Mouse (Mus musculus) MEL (cell line): ENCODE data around the gene Brd3os.

ENCODE experiments used
- CTCF ChIP-seq, 3 experiments: IDR thresholded peaks in 2 of 3; conservative IDR thresholded peaks in 1 of 3; 2 replicates each; pipeline ENCODE4 v1.5.1; 2011 to 2012; ENCODE audit warnings: low read length in 3 of 3, low read depth in 2 of 3, mild to moderate bottlenecking in 2 of 3, improper control_type of control experiment in 1 of 3, inconsistent platforms in 1 of 3, mixed read lengths in 1 of 3, moderate library complexity in 1 of 3; ENCODE audit not compliant: control insufficient read depth in 1 of 3, insufficient read depth in 1 of 3, poor library complexity in 1 of 3, severe bottlenecking in 1 of 3
- ETS1 ChIP-seq: IDR thresholded peaks from 2 replicates; pipeline ENCODE4 v1.6.1; 2012; ENCODE audit warnings: low read depth, mild to moderate bottlenecking, inconsistent platforms, low read length, improper control_type of control experiment, moderate library complexity
- HCFC1 ChIP-seq: IDR thresholded peaks from 2 replicates; pipeline ENCODE4 v1.6.1; 2012; ENCODE audit warnings: low read depth, mild to moderate bottlenecking, inconsistent platforms, low read length, improper control_type of control experiment, moderate library complexity
- JUND ChIP-seq: IDR thresholded peaks from 2 replicates; pipeline ENCODE4 v1.6.1; 2011; ENCODE audit warnings: low read depth, mild to moderate bottlenecking, improper control_type of control experiment, low read length
- MAFK ChIP-seq: IDR thresholded peaks from 2 replicates; pipeline ENCODE4 v1.6.1; 2011; ENCODE audit warnings: low read depth, mild to moderate bottlenecking, low read length, improper control_type of control experiment, borderline replicate concordance
- MAX ChIP-seq: IDR thresholded peaks from 2 replicates; pipeline ENCODE4 v1.6.1; 2011; ENCODE audit warnings: low read length, improper control_type of control experiment
- POLR2A ChIP-seq, 2 experiments: IDR thresholded peaks; 2 replicates each; pipeline ENCODE4 v1.6.1; 2011 to 2012; ENCODE audit warnings: low read length in 2 of 2, mild to moderate bottlenecking in 2 of 2, control low read depth in 1 of 2, improper control_type of control experiment in 1 of 2, low read depth in 1 of 2, moderate library complexity in 1 of 2; ENCODE audit not compliant: control insufficient read depth in 1 of 2, insufficient read depth in 1 of 2, poor library complexity in 1 of 2
- POLR2AphosphoS5 ChIP-seq: IDR thresholded peaks from 2 replicates; pipeline ENCODE4 v1.6.1; 2012; ENCODE audit warnings: low read depth, borderline replicate concordance, mild to moderate bottlenecking, inconsistent platforms, low read length, moderate library complexity, mixed read lengths
- TCF12 ChIP-seq: IDR thresholded peaks from 2 replicates; pipeline ENCODE4 v1.6.1; 2014; ENCODE audit warnings: low read depth, mild to moderate bottlenecking, inconsistent platforms, low read length, improper control_type of control experiment, moderate library complexity
- UBTF ChIP-seq: IDR thresholded peaks from 2 replicates; pipeline ENCODE4 v1.6.1; 2012; ENCODE audit warnings: low read depth, mild to moderate bottlenecking, inconsistent platforms, low read length, improper control_type of control experiment, moderate library complexity, borderline replicate concordance; ENCODE audit not compliant: insufficient read depth
- USF2 ChIP-seq, 2 experiments: IDR thresholded peaks; 2 replicates each; pipeline ENCODE4 v1.6.1; 2011 to 2012; ENCODE audit warnings: improper control_type of control experiment in 2 of 2, low read length in 2 of 2, borderline replicate concordance in 1 of 2, inconsistent platforms in 1 of 2, low read depth in 1 of 2, mild to moderate bottlenecking in 1 of 2; ENCODE audit not compliant: insufficient read depth in 1 of 2
- ZC3H11A ChIP-seq: IDR thresholded peaks from 2 replicates; pipeline ENCODE4 v1.6.1; 2012; ENCODE audit warnings: low read depth, mild to moderate bottlenecking, inconsistent platforms, low read length, improper control_type of control experiment
- ZKSCAN1 ChIP-seq: IDR thresholded peaks from 2 replicates; pipeline ENCODE4 v1.6.1; 2012; ENCODE audit warnings: low read depth, mild to moderate bottlenecking, inconsistent platforms, low read length, improper control_type of control experiment, moderate library complexity
- ZNF384 ChIP-seq: IDR thresholded peaks from 2 replicates; pipeline ENCODE4 v1.6.1; 2012; ENCODE audit warnings: low read depth, mild to moderate bottlenecking, inconsistent platforms, low read length, improper control_type of control experiment

DNA sequence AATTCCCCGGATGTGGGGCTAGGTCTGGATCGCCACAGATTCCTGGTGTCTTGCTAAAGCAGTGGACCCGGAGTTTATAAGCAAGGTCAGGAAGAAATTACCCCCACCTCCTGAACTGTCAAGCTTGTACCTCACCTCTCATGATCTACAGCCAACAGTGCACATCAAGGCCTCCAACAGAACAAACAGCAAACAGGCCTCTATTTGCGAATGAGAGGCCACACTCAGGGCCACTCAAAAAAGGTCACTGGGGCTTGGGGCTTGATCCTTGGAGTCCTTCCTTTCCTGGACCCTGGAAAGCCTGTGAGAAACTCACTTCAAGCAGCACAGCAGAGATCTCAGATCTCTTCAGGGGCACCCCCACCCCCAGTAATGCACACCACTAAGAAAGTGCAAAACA is 31.8 kb downstream of the Brd3os start:
- TF ChIP-seq JUND (no peak), POLR2AphosphoS5 (no peak), ETS1 (no peak), MAFK (no peak), POLR2A (IDR thresholded peaks at IDR 0.05; ENCODE audit: control insufficient read depth in 1 of 2, insufficient read depth in 1 of 2, low read depth in 1 of 2, low read length in 2 of 2, poor library complexity in 1 of 2) (no peak), TCF12 (no peak), HCFC1 (no peak), ZC3H11A (no peak), CTCF (IDR thresholded peaks at IDR 0.05 in 2 of 3, conservative IDR thresholded peaks at IDR 0.05 in 1 of 3; ENCODE audit: control insufficient read depth in 1 of 3, insufficient read depth in 1 of 3, low read depth in 2 of 3, low read length in 3 of 3, poor library complexity in 1 of 3, severe bottlenecking in 1 of 3) (no peak), ZKSCAN1 (no peak), UBTF (no peak), ZNF384 (no peak), MAX (no peak), USF2 (IDR thresholded peaks at IDR 0.05; ENCODE audit: borderline replicate concordance in 1 of 2, insufficient read depth in 1 of 2, low read depth in 1 of 2, low read length in 2 of 2) (no peak)
